Mouse (Mus musculus) thymus, adult 2 months (tissue): ENCODE measurements around the gene Kirrel3.

Source experiments
- CTCF ChIP-seq: fragments of 200-500 bp; IDR thresholded peaks from 2 replicates; pipeline ENCODE4 v1.5.1; 2012; ENCODE audit warnings: mild to moderate bottlenecking, control low read depth, low read length, moderate library complexity, borderline replicate concordance; ENCODE audit not compliant: control insufficient read depth, poor library complexity, insufficient read depth; ENCODE audit errors: extremely low read depth
- POLR2A ChIP-seq: fragments of 200-500 bp; IDR thresholded peaks from 2 replicates; pipeline ENCODE4 v1.6.1; 2012; ENCODE audit warnings: mild to moderate bottlenecking, low read length, control low read depth, moderate library complexity; ENCODE audit not compliant: control insufficient read depth, poor library complexity, insufficient read depth; ENCODE audit errors: extremely low read depth

DNA sequence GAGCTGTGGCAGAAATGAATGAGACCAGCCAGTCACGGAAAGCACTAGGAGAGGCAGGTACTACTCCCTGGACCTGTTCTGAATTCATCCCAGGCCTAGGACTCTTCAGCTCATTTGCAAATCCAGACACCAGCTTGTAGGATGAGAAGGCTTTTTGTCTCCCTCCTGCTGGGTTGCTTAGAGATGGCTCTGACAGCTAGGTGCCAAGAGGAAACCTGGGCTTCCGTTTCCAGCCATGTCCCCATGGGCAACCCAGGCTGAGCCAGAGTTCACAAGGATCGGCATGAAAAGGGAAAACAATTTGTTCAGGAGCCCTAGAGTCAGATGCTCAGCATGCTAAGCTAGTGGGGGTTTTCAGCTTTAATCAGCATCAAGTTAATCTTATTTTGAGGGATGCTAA is 166.6 kb downstream of the Kirrel3 start:
- TF ChIP-seq CTCF (no peak), POLR2A (no peak)
